Comparison of ENCODE assay signal across 10 mouse cellular contexts in the genomic region with DNA sequence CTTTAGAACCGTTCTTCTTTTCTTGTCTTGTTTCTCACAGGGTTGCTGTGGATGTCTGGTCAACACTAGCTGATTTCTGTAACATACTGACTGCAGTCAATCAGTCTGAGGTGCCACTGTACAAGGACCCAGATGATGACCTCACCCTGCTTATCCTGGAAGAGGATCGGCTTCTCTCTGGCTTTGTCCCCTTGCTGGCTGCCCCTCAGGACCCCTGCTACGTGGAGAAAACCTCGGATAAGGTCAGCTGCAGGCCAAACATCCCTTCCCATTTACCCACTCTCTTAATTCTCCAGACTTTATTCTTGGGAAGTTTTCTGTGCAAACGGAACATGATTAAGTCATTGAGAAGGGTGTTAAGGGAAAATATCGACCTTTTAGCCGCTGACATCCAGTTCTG.
DNase-seq lines count a peak whose midpoint lies in the region; ATAC-seq lines count a peak whose summit lies in the region.
"Had no signal": no experiment of that assay in that cellular context is flagged by ENCODE, and none has a peak within 500 bp of the region (broad histone marks: within the 10 kb centered on the region; RNA-seq: fewer than 3 reads in every experiment).

No protein-coding gene starts in this region.

- no peak for DNase-seq in forebrain, embryonic 11.5 days (ENCODE audit: low spot score)
- DNase-seq in lung, postnatal 10 days = peak; percentile 59
- no peak for DNase-seq in lung, adult 18-20 months
- DNase-seq in testis, postnatal 10 days (ENCODE audit: low spot score) = peak; percentile 25
- DNase-seq in adrenal gland, adult 8-10 months = no peak
- DNase-seq in thymus, postnatal 14 days = no peak
- DNase-seq: thymus, postnatal 4 days had no signal

- H3K4me3 ChIP-seq in forebrain, embryonic 15.5 days = no peak overlapping the region
- no peak overlapping the region for H3K4me3 ChIP-seq in forebrain, embryonic 11.5 days (ENCODE audit: low read depth, low read length)
- H3K4me3 ChIP-seq in limb, embryonic 12.5 days (replicated peaks) = no peak overlapping the region
- H3K4me3 ChIP-seq: hindbrain, embryonic 15.5 days had no signal

- WGBS in forebrain, embryonic 15.5 days = 84% methylated on average over 7 of the region's 7 CpGs
- 75% methylated on average over 7 of the region's 7 CpGs for WGBS in forebrain, embryonic 11.5 days
- WGBS in limb, embryonic 12.5 days = 43% methylated on average over 7 of the region's 7 CpGs

- no peaks in the 10 kb centered on the region for H3K27me3 ChIP-seq in forebrain, embryonic 15.5 days
- H3K27me3 ChIP-seq in forebrain, embryonic 11.5 days (ENCODE audit: control insufficient read depth, insufficient read depth, low read length) = no peaks in the 10 kb centered on the region
- H3K27me3 ChIP-seq in limb, embryonic 12.5 days = no peaks in the 10 kb centered on the region
- H3K27me3 ChIP-seq: hindbrain, embryonic 15.5 days had no signal

- no peak overlapping the region for H3K4me2 ChIP-seq in forebrain, embryonic 15.5 days (replicated peaks)
- H3K4me2 ChIP-seq in forebrain, embryonic 11.5 days (ENCODE audit: low read depth, low read length, severe bottlenecking) = no peak overlapping the region
- H3K4me2 ChIP-seq in limb, embryonic 12.5 days = 0 out of 2 replicates have a peak overlapping the region, but pooled peaks have one; percentile 10
- H3K4me2 ChIP-seq: hindbrain, embryonic 15.5 days had no signal

- peaks cover 17% of the 10 kb centered on the region for H3K4me1 ChIP-seq in forebrain, embryonic 15.5 days
- no peaks in the 10 kb centered on the region for H3K4me1 ChIP-seq in forebrain, embryonic 11.5 days (replicated peaks; ENCODE audit: control insufficient read depth, insufficient read depth, low read length)
- peaks cover 63% of the 10 kb centered on the region for H3K4me1 ChIP-seq in limb, embryonic 12.5 days (replicated peaks)

- 0 out of 2 replicates have a peak, but pooled peaks cover 13% of the 10 kb centered on the region for H3K36me3 ChIP-seq in forebrain, embryonic 15.5 days
- H3K36me3 ChIP-seq in forebrain, embryonic 11.5 days (ENCODE audit: control insufficient read depth, insufficient read depth, low read length) = no peaks in the 10 kb centered on the region; the same call in 1 of the 2 replicates
- 0 out of 2 replicates have a peak, but pooled peaks cover 7% of the 10 kb centered on the region for H3K36me3 ChIP-seq in limb, embryonic 12.5 days

- H3K9me3 ChIP-seq in forebrain, embryonic 15.5 days = no peaks in the 10 kb centered on the region
- no peaks in the 10 kb centered on the region for H3K9me3 ChIP-seq in forebrain, embryonic 11.5 days (ENCODE audit: control insufficient read depth, low read length)
- no peaks in the 10 kb centered on the region for H3K9me3 ChIP-seq in limb, embryonic 12.5 days
- H3K9me3 ChIP-seq: hindbrain, embryonic 15.5 days had no signal

- H3K27ac ChIP-seq in forebrain, embryonic 15.5 days (replicated peaks) = 0 out of 2 replicates have a peak overlapping the region, but pooled peaks have one; percentile 14
- H3K27ac ChIP-seq in forebrain, embryonic 11.5 days (ENCODE audit: low read depth, low read length) = no peak overlapping the region
- H3K27ac ChIP-seq in limb, embryonic 12.5 days = peak overlapping the region; percentile 87

- H3K9ac ChIP-seq in forebrain, embryonic 15.5 days (replicated peaks) = no peak overlapping the region
- H3K9ac ChIP-seq in forebrain, embryonic 11.5 days (ENCODE audit: low read length) = no peak overlapping the region
- no peak overlapping the region for H3K9ac ChIP-seq in limb, embryonic 12.5 days (replicated peaks)
- H3K9ac ChIP-seq: hindbrain, embryonic 15.5 days had no signal

- no peak for ATAC-seq in forebrain, embryonic 15.5 days (replicated peaks)
- no peak for ATAC-seq in forebrain, embryonic 11.5 days (replicated peaks; ENCODE audit: low FRiP score)
- no peak for ATAC-seq in limb, embryonic 12.5 days (ENCODE audit: insufficient number of reproducible peaks, insufficient read depth, low FRiP score, low TSS enrichment, low read depth)

Comparison
In these comparisons a context has a peak if more than half of its experiments do, and no peak if none do; other contexts are left out.
1. DNase-seq: peak in lung, postnatal 10 days (single experiment) and testis, postnatal 10 days (single experiment); none in forebrain, embryonic 11.5 days (single experiment), lung, adult 18-20 months (0 of 2), adrenal gland, adult 8-10 months (single experiment) and thymus, postnatal 14 days (single experiment).